10 mouse cellular contexts compared by ENCODE assay signal in the genomic region with DNA sequence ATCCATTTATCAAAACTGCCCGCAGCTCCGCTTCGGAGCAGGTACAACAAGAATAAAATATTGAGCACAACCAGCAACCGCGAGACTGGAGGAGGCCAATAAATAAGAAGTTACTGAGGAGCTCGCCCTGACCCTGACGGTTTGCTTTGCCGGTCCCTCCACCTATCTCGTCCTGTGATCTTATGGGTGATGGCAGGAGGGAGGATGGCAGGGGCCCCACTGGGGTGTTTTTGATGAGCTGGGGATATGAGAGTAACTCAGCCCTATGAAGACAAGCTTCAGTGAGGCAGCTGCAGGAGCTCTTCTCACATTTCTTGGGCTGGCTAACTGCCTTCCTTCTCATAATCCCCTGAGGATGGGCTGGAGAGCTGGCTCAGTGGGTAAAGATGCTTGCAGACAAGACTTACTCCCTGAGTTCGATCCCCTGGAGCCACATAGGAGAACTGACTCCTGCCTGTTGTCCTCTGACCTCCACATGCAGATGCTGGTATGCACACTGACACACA.
A peak's percentile ranks its signal among the peaks of the same experiment; 100 is the strongest.
DNase-seq lines count a peak whose midpoint lies in the region; ATAC-seq and TF ChIP-seq lines count a peak whose summit lies in the region.
"Had no signal": no experiment of that assay in that cellular context is flagged by ENCODE, and none has a peak within 500 bp of the region (broad histone marks: within the 10 kb centered on the region; RNA-seq: fewer than 3 reads in every experiment).

No protein-coding gene starts in this region.

- ATAC-seq in forebrain, postnatal 0 days: no peak
- no peak for ATAC-seq in forebrain, embryonic 16.5 days
- no peak for ATAC-seq in kidney, postnatal 0 days (replicated peaks; ENCODE audit: low FRiP score, low read depth)
- ATAC-seq: inflammation-experienced regulatory T-cells, adult 6 months had no signal

- H3K4me2 ChIP-seq in forebrain, postnatal 0 days (ENCODE audit: low read depth): no peak overlapping the region
- no peak overlapping the region for H3K4me2 ChIP-seq in forebrain, embryonic 16.5 days (ENCODE audit: low read length)
- 0 out of 2 replicates have a peak overlapping the region, but pooled peaks have one; percentile 10 for H3K4me2 ChIP-seq in kidney, postnatal 0 days (ENCODE audit: low read length)

- peaks cover 12% of the 10 kb centered on the region for H3K4me1 ChIP-seq in forebrain, postnatal 0 days (ENCODE audit: insufficient read depth)
- H3K4me1 ChIP-seq in forebrain, embryonic 16.5 days (replicated peaks; ENCODE audit: control insufficient read depth, insufficient read depth, low read length): peaks cover 13% of the 10 kb centered on the region
- peaks cover 8% of the 10 kb centered on the region; the same call in 1 of the 2 replicates for H3K4me1 ChIP-seq in kidney, postnatal 0 days (replicated peaks; ENCODE audit: insufficient read depth, low read length)

- H3K4me3 ChIP-seq in forebrain, postnatal 0 days (ENCODE audit: low read depth, low read length): no peak overlapping the region
- no peak overlapping the region for H3K4me3 ChIP-seq in forebrain, embryonic 16.5 days (replicated peaks; ENCODE audit: low read length)
- no peak overlapping the region for H3K4me3 ChIP-seq in kidney, postnatal 0 days (replicated peaks; ENCODE audit: low read depth, low read length)

- no peak overlapping the region for H3K9ac ChIP-seq in forebrain, postnatal 0 days
- H3K9ac ChIP-seq in forebrain, embryonic 16.5 days (replicated peaks; ENCODE audit: low read depth, low read length): no peak overlapping the region
- H3K9ac ChIP-seq in kidney, postnatal 0 days (ENCODE audit: low read depth, low read length): no peak overlapping the region

- H3K36me3 ChIP-seq in forebrain, postnatal 0 days (ENCODE audit: insufficient read depth): no peaks in the 10 kb centered on the region
- no peaks in the 10 kb centered on the region for H3K36me3 ChIP-seq in forebrain, embryonic 16.5 days (ENCODE audit: control insufficient read depth, insufficient read depth)
- H3K36me3 ChIP-seq in kidney, postnatal 0 days (ENCODE audit: insufficient read depth, low read length): no peaks in the 10 kb centered on the region

- WGBS in forebrain, postnatal 0 days: 85% methylated on average over 10 of the region's 10 CpGs
- 79% methylated on average over 10 of the region's 10 CpGs for WGBS in forebrain, embryonic 16.5 days
- 28% methylated on average over 10 of the region's 10 CpGs for WGBS in kidney, postnatal 0 days

- no peak for DNase-seq in forebrain, postnatal 0 days
- DNase-seq in kidney, postnatal 0 days (ENCODE audit: low spot score): peak; percentile 30
- DNase-seq in kidney, postnatal 4 days: no peak
- DNase-seq in thymus, postnatal 4 days: peak; percentile 40
- DNase-seq in thymus, postnatal 36 days: no peak
- DNase-seq in cerebellum, adult 9-11 months: no peak
- DNase-seq in adipocyte (ENCODE audit: low spot score): no peak
- DNase-seq: cerebellum, postnatal 10 days had no signal

- H3K27me3 ChIP-seq in forebrain, postnatal 0 days (ENCODE audit: insufficient read depth, low read length): no peaks in the 10 kb centered on the region
- H3K27me3 ChIP-seq in forebrain, embryonic 16.5 days (replicated peaks; ENCODE audit: control insufficient read depth, insufficient read depth, low read length): no peaks in the 10 kb centered on the region
- H3K27me3 ChIP-seq in kidney, postnatal 0 days (ENCODE audit: insufficient read depth, low read length): no peaks in the 10 kb centered on the region

- 0 out of 2 replicates have a peak overlapping the region, but pooled peaks have one; percentile 17 for H3K27ac ChIP-seq in forebrain, postnatal 0 days (ENCODE audit: low read depth, low read length)
- no peak overlapping the region for H3K27ac ChIP-seq in forebrain, embryonic 16.5 days (ENCODE audit: low read length)
- H3K27ac ChIP-seq in kidney, postnatal 0 days: no peak overlapping the region

- no peak for TF ChIP-seq CTCF in forebrain, postnatal 0 days (IDR thresholded peaks at IDR 0.05; ENCODE audit: low read depth)
- no peak for TF ChIP-seq CTCF in kidney, postnatal 0 days (IDR thresholded peaks at IDR 0.05; ENCODE audit: low read depth)

- H3K9me3 ChIP-seq in forebrain, postnatal 0 days (ENCODE audit: low read length): no peaks in the 10 kb centered on the region
- no peaks in the 10 kb centered on the region for H3K9me3 ChIP-seq in forebrain, embryonic 16.5 days (ENCODE audit: control insufficient read depth, low read length)
- no peaks in the 10 kb centered on the region for H3K9me3 ChIP-seq in kidney, postnatal 0 days (replicated peaks; ENCODE audit: low read length)

Comparison
In these comparisons a context has a peak if more than half of its experiments do, and no peak if none do; other contexts are left out.
1. DNase-seq: peak in kidney, postnatal 0 days (single experiment) and thymus, postnatal 4 days (single experiment); none in forebrain, postnatal 0 days (single experiment), kidney, postnatal 4 days (0 of 2), thymus, postnatal 36 days (0 of 2), cerebellum, adult 9-11 months (single experiment) and adipocyte (single experiment).